ENCODE assay signal across 18 mouse cellular contexts in the genomic region with DNA sequence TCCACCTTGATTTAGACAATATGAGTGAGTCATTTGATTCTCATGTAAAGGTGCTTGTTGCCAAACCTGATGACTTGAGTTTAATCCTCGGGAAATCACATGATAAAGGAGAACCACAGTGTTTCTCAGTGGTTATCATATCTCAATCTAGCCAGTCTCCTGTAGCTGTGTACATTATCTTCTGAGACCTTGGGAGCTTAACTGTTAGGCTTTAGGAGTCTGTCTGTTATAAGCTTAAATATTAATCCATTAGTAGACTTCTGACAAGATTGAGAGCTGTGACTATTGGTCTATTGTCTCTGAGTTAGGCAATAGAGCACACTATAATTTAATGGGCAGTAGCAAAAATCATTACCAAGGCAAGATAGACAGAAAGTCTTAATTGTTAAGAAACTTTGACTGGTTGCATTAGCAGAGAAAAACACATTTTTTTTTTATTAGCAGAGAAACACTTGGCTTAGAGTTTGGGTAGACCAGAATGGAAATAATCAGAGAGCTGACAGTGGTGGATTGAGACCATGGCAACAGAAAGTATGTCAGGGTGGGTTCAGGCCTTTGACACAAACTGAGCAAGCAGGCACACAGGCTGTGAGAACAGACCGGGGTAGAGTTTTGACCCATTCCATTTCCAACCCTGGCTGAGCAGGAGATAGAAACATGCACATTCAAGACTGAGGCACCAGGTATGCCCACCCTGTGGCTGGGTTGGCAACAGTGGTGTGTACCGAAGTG.
"Had no signal": no experiment of that assay in that cellular context is flagged by ENCODE, and none has a peak within 500 bp of the region (broad histone marks: within the 10 kb centered on the region; RNA-seq: fewer than 3 reads in every experiment).

No protein-coding gene starts in this region.

- H3K27ac ChIP-seq: liver, embryonic 15.5 days; lung, embryonic 15.5 days; macrophage; midbrain, embryonic 12.5 days; neural tube, embryonic 12.5 days had no signal

- H3K4me3 ChIP-seq: liver, embryonic 15.5 days; lung, embryonic 15.5 days; midbrain, embryonic 12.5 days; neural tube, embryonic 12.5 days had no signal

- H3K9ac ChIP-seq: liver, embryonic 15.5 days; liver, postnatal 0 days; lung, embryonic 15.5 days; midbrain, embryonic 12.5 days; neural tube, embryonic 12.5 days had no signal

- H3K27me3 ChIP-seq: liver, embryonic 15.5 days; lung, embryonic 15.5 days; midbrain, embryonic 12.5 days; neural tube, embryonic 12.5 days had no signal

- DNase-seq: liver, postnatal 0 days; lung, adult 2 months; lung, postnatal 14 days; lung, postnatal 36 days; midbrain, embryonic 14.5 days; right cerebral cortex, adult 18-20 months; right cerebral cortex, postnatal 25 days; right cerebral cortex, postnatal 4 days; spleen, adult 18-20 months; thymus, adult 18-20 months; thymus, postnatal 14 days; thymus, postnatal 36 days had no signal

- ATAC-seq: liver, postnatal 0 days; lung, postnatal 0 days had no signal

- H3K4me1 ChIP-seq: liver, embryonic 15.5 days; lung, embryonic 15.5 days; midbrain, embryonic 12.5 days; neural tube, embryonic 12.5 days had no signal

- H3K9me3 ChIP-seq: liver, embryonic 15.5 days; lung, embryonic 15.5 days; midbrain, embryonic 12.5 days; neural tube, embryonic 12.5 days had no signal

- H3K4me2 ChIP-seq: liver, embryonic 15.5 days; lung, embryonic 15.5 days; midbrain, embryonic 12.5 days; neural tube, embryonic 12.5 days had no signal

- H3K36me3 ChIP-seq: liver, embryonic 15.5 days; lung, embryonic 15.5 days; midbrain, embryonic 12.5 days; neural tube, embryonic 12.5 days had no signal
